Mouse (Mus musculus) bone marrow, adult 2 months (tissue): ENCODE measurements at regions not wholly inside any gene's neighbourhood (a gene's known extent, or its start where the extent isn't known, plus 50 kb on each side); places are given as distances from the start of the nearest gene placed in this dataset.

Experiments
- CTCF ChIP-seq: fragments of 200-500 bp; IDR thresholded peaks from 2 replicates; pipeline ENCODE4 v1.5.1; 2011; ENCODE audit warnings: low read length, control low read depth; ENCODE audit not compliant: control insufficient read depth, insufficient read depth
- POLR2A ChIP-seq: fragments of 200-500 bp; IDR thresholded peaks from 2 replicates; pipeline ENCODE4 v1.6.1; 2011; ENCODE audit warnings: low read depth, mild to moderate bottlenecking, control low read depth, low read length, borderline replicate concordance; ENCODE audit not compliant: control insufficient read depth

DNA sequence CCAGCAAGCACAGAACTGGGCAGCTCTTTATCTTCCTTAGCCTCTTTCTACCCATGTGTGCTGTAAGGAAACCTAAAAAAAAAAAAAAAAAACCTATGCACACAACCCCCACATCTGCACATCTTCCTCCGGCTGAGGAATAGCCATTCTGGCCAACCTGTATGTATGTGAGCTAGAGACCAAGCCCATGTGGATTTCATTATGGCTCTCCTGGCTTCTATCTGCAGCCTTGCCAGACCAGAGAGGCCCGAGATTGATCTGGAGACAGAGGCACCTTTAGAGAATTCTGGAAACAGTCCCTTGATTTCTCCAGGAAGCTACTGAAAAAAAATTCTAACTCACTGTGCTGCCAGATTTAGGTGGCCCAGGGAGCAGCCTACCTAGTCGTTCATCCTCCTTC lies 281.5 kb upstream of the Mki67 start:
- TF ChIP-seq CTCF (no peak), POLR2A (no peak)
